Mouse (Mus musculus): ENCODE data around the gene Tmem117. TPM values are rescaled to one million over a fixed set of nuclear protein-coding genes. Genes with fewer than 3 reads are reported as not detected.

Gene Tmem117
- total RNA-seq (2014; fragmentation: Nextera tagmentation) (not detected in 2 replicates), total RNA-seq (2017) (0.16 and 0.29 TPM in 2 replicates), polyA plus RNA-seq (2012) (not detected in 2 replicates)

GRCm38 (mm10) chr15:94628830-94629601, at the start of gene Tmem117:
Gene Tmem117, plus strand, starts transcription at chr15:94629232.
- no peak for TF ChIP-seq CTCF (IDR thresholded peaks at IDR 0.05; ENCODE audit: low read depth, low read length)
- no peak for TF ChIP-seq POLR2AphosphoS5 (IDR thresholded peaks at IDR 0.05; ENCODE audit: insufficient replicate concordance, low read depth, low read length)
- no peak for TF ChIP-seq TAL1 (conservative IDR thresholded peaks at IDR 0.05; ENCODE audit: low read depth, low read length)
- TF ChIP-seq GATA2 (IDR thresholded peaks at IDR 0.05; ENCODE audit: borderline replicate concordance, low read depth, low read length), result no peak
- TF ChIP-seq GATA1 (IDR thresholded peaks at IDR 0.05; ENCODE audit: borderline replicate concordance, low read length), result no peak
- DNase-seq (ENCODE audit: low spot score) (no peak), ATAC-seq (ENCODE audit: extremely low read depth, insufficient number of reproducible peaks, low FRiP score, poor library complexity, severe bottlenecking) (no peak)
- no peaks in the 10 kb centered on the region for H3K36me3 ChIP-seq (replicated peaks)
- no peaks in the 10 kb centered on the region for H3K27me3 ChIP-seq (ENCODE audit: insufficient read depth, low read length)
- H3K4me1 ChIP-seq (ENCODE audit: insufficient read depth, low read depth, low read length), result no peaks in the 10 kb centered on the region
- H3K9me3 ChIP-seq (replicated peaks), result peaks cover 29% of the 10 kb centered on the region
- no peak within 1 kb of the TSS for H3K4me3 ChIP-seq (ENCODE audit: low read depth, low read length)

GRCm38 (mm10) chr15:94582000-94582593, 46.9 kb upstream of the Tmem117 start:
- Histone ChIP-seq H3K9me3 (replicated peaks) (no peaks in the 10 kb centered on the region), H3K36me3 (replicated peaks) (peaks cover 83% of the 10 kb centered on the region), H3K4me3 (ENCODE audit: low read depth, low read length) (no peak overlapping the region), H3K27me3 (ENCODE audit: insufficient read depth, low read length) (no peaks in the 10 kb centered on the region), H3K4me1 (ENCODE audit: insufficient read depth, low read depth, low read length) (peaks cover 3% of the 10 kb centered on the region; the same call in 1 of the 2 replicates)
- DNase-seq (ENCODE audit: low spot score) (no peak), ATAC-seq (ENCODE audit: extremely low read depth, insufficient number of reproducible peaks, low FRiP score, poor library complexity, severe bottlenecking) (no peak)
- TF ChIP-seq TAL1 (conservative IDR thresholded peaks at IDR 0.05; ENCODE audit: low read depth, low read length) (no peak), GATA1 (IDR thresholded peaks at IDR 0.05; ENCODE audit: borderline replicate concordance, low read length) (no peak), CTCF (IDR thresholded peaks at IDR 0.05; ENCODE audit: low read depth, low read length) (no peak), GATA2 (IDR thresholded peaks at IDR 0.05; ENCODE audit: borderline replicate concordance, low read depth, low read length) (no peak), POLR2AphosphoS5 (IDR thresholded peaks at IDR 0.05; ENCODE audit: insufficient replicate concordance, low read depth, low read length) (no peak)

GRCm38 (mm10) chr15:94583153-94583552, 45.9 kb upstream of the Tmem117 start:
- ATAC-seq (ENCODE audit: extremely low read depth, insufficient number of reproducible peaks, low FRiP score, poor library complexity, severe bottlenecking), result no peak
- Histone ChIP-seq H3K36me3 (replicated peaks) (peaks cover 75% of the 10 kb centered on the region), H3K9me3 (replicated peaks) (no peaks in the 10 kb centered on the region), H3K4me3 (ENCODE audit: low read depth, low read length) (no peak overlapping the region), H3K4me1 (ENCODE audit: insufficient read depth, low read depth, low read length) (peaks cover 3% of the 10 kb centered on the region), H3K27me3 (ENCODE audit: insufficient read depth, low read length) (no peaks in the 10 kb centered on the region)
- no peak for TF ChIP-seq TAL1 (conservative IDR thresholded peaks at IDR 0.05; ENCODE audit: low read depth, low read length)
- no peak for TF ChIP-seq POLR2AphosphoS5 (IDR thresholded peaks at IDR 0.05; ENCODE audit: insufficient replicate concordance, low read depth, low read length)
- no peak for TF ChIP-seq GATA2 (IDR thresholded peaks at IDR 0.05; ENCODE audit: borderline replicate concordance, low read depth, low read length)
- no peak for TF ChIP-seq CTCF (IDR thresholded peaks at IDR 0.05; ENCODE audit: low read depth, low read length)
- no peak for TF ChIP-seq GATA1 (IDR thresholded peaks at IDR 0.05; ENCODE audit: borderline replicate concordance, low read length)
- DNase-seq (ENCODE audit: low spot score), result no peak

GRCm38 (mm10) chr15:94584738-94585137, 44.3 kb upstream of the Tmem117 start:
- Histone ChIP-seq H3K9me3 (replicated peaks) (no peaks in the 10 kb centered on the region), H3K36me3 (replicated peaks) (peaks cover 68% of the 10 kb centered on the region), H3K27me3 (ENCODE audit: insufficient read depth, low read length) (no peaks in the 10 kb centered on the region), H3K4me1 (ENCODE audit: insufficient read depth, low read depth, low read length) (peaks cover 4% of the 10 kb centered on the region), H3K4me3 (ENCODE audit: low read depth, low read length) (no peak overlapping the region)
- DNase-seq (ENCODE audit: low spot score), result no peak
- TF ChIP-seq CTCF (IDR thresholded peaks at IDR 0.05; ENCODE audit: low read depth, low read length) (no peak), TAL1 (conservative IDR thresholded peaks at IDR 0.05; ENCODE audit: low read depth, low read length) (no peak), GATA2 (IDR thresholded peaks at IDR 0.05; ENCODE audit: borderline replicate concordance, low read depth, low read length) (no peak)
- no peak for ATAC-seq (ENCODE audit: extremely low read depth, insufficient number of reproducible peaks, low FRiP score, poor library complexity, severe bottlenecking)

GRCm38 (mm10) chr15:94587826-94588715, 41.0 kb upstream of the Tmem117 start:
- Histone ChIP-seq H3K4me1 (ENCODE audit: insufficient read depth, low read depth, low read length) (peaks cover 7% of the 10 kb centered on the region), H3K9me3 (replicated peaks) (no peaks in the 10 kb centered on the region), H3K36me3 (replicated peaks) (peaks cover 35% of the 10 kb centered on the region), H3K27me3 (ENCODE audit: insufficient read depth, low read length) (no peaks in the 10 kb centered on the region), H3K4me3 (ENCODE audit: low read depth, low read length) (peak overlapping the region; percentile 98)
- ATAC-seq (ENCODE audit: extremely low read depth, insufficient number of reproducible peaks, low FRiP score, poor library complexity, severe bottlenecking), result no peak
- DNase-seq (ENCODE audit: low spot score), result no peak
- TF ChIP-seq GATA1 (IDR thresholded peaks at IDR 0.05; ENCODE audit: borderline replicate concordance, low read length) (no peak), POLR2AphosphoS5 (IDR thresholded peaks at IDR 0.05; ENCODE audit: insufficient replicate concordance, low read depth, low read length) (no peak)
